ENCODE assay signal across 26 mouse cellular contexts in genomic region chr4:8989614-8990013, GRCm38 (mm10).
"Had no signal": no experiment of that assay in that cellular context is flagged by ENCODE, and none has a peak within 500 bp of the region (broad histone marks: within the 10 kb centered on the region; RNA-seq: fewer than 3 reads in every experiment).

No protein-coding gene starts in this region.

- H3K9ac ChIP-seq: heart, embryonic 13.5 days; heart, embryonic 15.5 days; hindbrain, embryonic 13.5 days; hindbrain, embryonic 15.5 days; kidney, embryonic 15.5 days; limb, embryonic 12.5 days; liver, embryonic 13.5 days; liver, embryonic 15.5 days had no signal

- DNase-seq: gastrocnemius, postnatal 14 days; gastrocnemius, postnatal 36 days; heart, postnatal 14 days; heart, postnatal 36 days; kidney, adult 11 months; kidney, adult 2 months; kidney, adult 9 months; kidney, postnatal 14 days; kidney, postnatal 36 days; layer of hippocampus, adult 9-11 months; liver; liver, embryonic 13.5 days had no signal

- ATAC-seq: hindbrain, postnatal 0 days; intestine, embryonic 16.5 days had no signal

- H3K9me3 ChIP-seq: heart, embryonic 13.5 days; heart, embryonic 15.5 days; hindbrain, embryonic 13.5 days; hindbrain, embryonic 15.5 days; kidney, embryonic 15.5 days; limb, embryonic 10.5 days; limb, embryonic 12.5 days; liver, embryonic 13.5 days; liver, embryonic 15.5 days had no signal

- H3K4me1 ChIP-seq: liver, embryonic 15.5 days had no signal

- H3K27me3 ChIP-seq: heart, embryonic 13.5 days; heart, embryonic 15.5 days; hindbrain, embryonic 13.5 days; hindbrain, embryonic 15.5 days; liver, embryonic 13.5 days; liver, embryonic 15.5 days had no signal

- H3K27ac ChIP-seq: heart, embryonic 13.5 days; heart, embryonic 15.5 days; hindbrain, embryonic 13.5 days; hindbrain, embryonic 15.5 days; hindbrain, postnatal 0 days; kidney, embryonic 15.5 days; kidney, postnatal 0 days; left cerebral cortex, adult 2 months; limb, embryonic 10.5 days; limb, embryonic 12.5 days; liver, embryonic 13.5 days; liver, embryonic 15.5 days had no signal

- H3K4me3 ChIP-seq: heart, embryonic 13.5 days; heart, embryonic 15.5 days; hindbrain, embryonic 13.5 days; hindbrain, embryonic 15.5 days; kidney, embryonic 15.5 days; left cerebral cortex, adult 2 months; limb, embryonic 10.5 days; limb, embryonic 12.5 days; liver, embryonic 13.5 days; liver, embryonic 15.5 days had no signal

- H3K36me3 ChIP-seq: heart, embryonic 13.5 days; heart, embryonic 15.5 days; hindbrain, embryonic 13.5 days; hindbrain, embryonic 15.5 days; kidney, embryonic 15.5 days; limb, embryonic 10.5 days; limb, embryonic 12.5 days; liver, embryonic 13.5 days; liver, embryonic 15.5 days had no signal

- H3K4me2 ChIP-seq: heart, embryonic 11.5 days; heart, embryonic 13.5 days; heart, embryonic 15.5 days; hindbrain, embryonic 13.5 days; hindbrain, embryonic 15.5 days; kidney, embryonic 15.5 days; limb, embryonic 12.5 days; liver, embryonic 11.5 days; liver, embryonic 13.5 days; liver, embryonic 15.5 days had no signal
